Mouse (Mus musculus) liver, embryonic 15.5 days (tissue): ENCODE data around the gene Hint1. TPM values are rescaled to one million over a fixed set of nuclear protein-coding genes. Genes with fewer than 3 reads are reported as not detected.

Experiments used
- ATAC-seq: fragments of 200-750 bp; cut with Nextera tagmentation; 2 replicates; pipeline ENCODE4 v1.8.0; 2017; ENCODE audit warnings: moderate number of reproducible peaks, mild to moderate bottlenecking, moderate library complexity; ENCODE audit not compliant: insufficient read depth
- H3K27ac ChIP-seq: fragments of 300-500 bp; sonication (generic); replicated peaks from 2 replicates; pipeline ENCODE4 v1.5.1; 2015; ENCODE audit warnings: mild to moderate bottlenecking, inconsistent platforms
- H3K27me3 ChIP-seq: fragments of 300-500 bp; sonication (generic); 2 replicates; pipeline ENCODE4 v1.6.1; 2015; ENCODE audit warnings: mild to moderate bottlenecking, inconsistent platforms
- H3K36me3 ChIP-seq: fragments of 300-500 bp; sonication (generic); replicated peaks from 2 replicates; pipeline ENCODE4 v1.6.1; 2015; ENCODE audit warnings: moderate library complexity, mild to moderate bottlenecking, inconsistent platforms
- H3K4me1 ChIP-seq: fragments of 300-500 bp; sonication (generic); replicated peaks from 2 replicates; pipeline ENCODE4 v1.6.1; 2015; ENCODE audit warnings: inconsistent platforms
- H3K4me2 ChIP-seq: fragments of 300-500 bp; sonication (generic); 2 replicates; pipeline ENCODE4 v1.6.1; 2015; ENCODE audit warnings: moderate library complexity, mild to moderate bottlenecking, inconsistent platforms
- H3K4me3 ChIP-seq: fragments of 300-500 bp; sonication (generic); replicated peaks from 2 replicates; pipeline ENCODE4 v1.5.1; 2015; ENCODE audit warnings: mild to moderate bottlenecking, inconsistent platforms
- H3K9ac ChIP-seq: fragments of 300-500 bp; sonication (generic); 2 replicates; pipeline ENCODE4 v1.6.1; 2015; ENCODE audit warnings: moderate library complexity, mild to moderate bottlenecking, inconsistent platforms
- H3K9me3 ChIP-seq: fragments of 300-500 bp; sonication (generic); replicated peaks from 2 replicates; pipeline ENCODE4 v1.6.1; 2016; ENCODE audit warnings: inconsistent platforms
- WGBS: fragments of 180-500 bp; shearing (Covaris S2); methylation state at CpG from one replicate; pipeline ENCODE4 v1.1.7; 2015; ENCODE audit warnings: mixed read lengths; ENCODE audit not compliant: insufficient replicate concordance; 5-methylcytosine and 5-hydroxymethylcytosine counted together
- polyA plus RNA-seq: library from polyadenylated mRNA; unstranded; fragments of >200 nt; fragmentation: Nextera tagmentation; extraction: Ambion mirVana; gene quantifications from 2 replicates; pipeline ENCODE4 v1.2.1, GENCODE M21; 2015

Hint1 gene
- polyA plus RNA-seq, 1 experiment from 2014 or later: 377 TPM

DNA sequence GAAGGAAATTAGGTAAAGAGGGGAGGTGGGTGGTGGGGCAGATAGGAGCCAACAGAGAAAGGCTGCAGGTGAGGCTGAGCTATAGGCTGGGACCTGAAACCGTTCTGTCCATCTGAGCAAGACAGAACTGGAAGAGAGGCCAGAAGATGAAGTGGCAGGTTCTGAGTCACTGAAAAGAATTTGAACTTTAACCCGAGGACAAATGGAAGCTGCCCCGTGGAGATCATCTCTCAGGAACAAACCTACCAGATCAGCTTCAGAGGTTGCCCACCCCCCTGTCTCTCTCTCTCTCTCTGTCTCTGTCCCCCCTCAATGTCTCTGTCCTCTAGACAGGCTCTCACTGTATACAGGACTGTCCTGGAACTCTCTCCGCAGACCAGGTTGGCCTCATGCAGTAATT, 33.5 kb downstream of the Hint1 start:
- WGBS: 60% methylated on average over 4 of the region's 4 CpGs
- H3K36me3 ChIP-seq: no peaks in the 10 kb centered on the region
- ATAC-seq: no peak
- peaks cover 16% of the 10 kb centered on the region for H3K4me1 ChIP-seq
- no peak overlapping the region for H3K9ac ChIP-seq
- no peak overlapping the region for H3K4me2 ChIP-seq
- no peak overlapping the region for H3K27ac ChIP-seq
- no peaks in the 10 kb centered on the region for H3K9me3 ChIP-seq
- H3K27me3 ChIP-seq: peaks cover 16% of the 10 kb centered on the region
- H3K4me3 ChIP-seq: no peak overlapping the region

DNA sequence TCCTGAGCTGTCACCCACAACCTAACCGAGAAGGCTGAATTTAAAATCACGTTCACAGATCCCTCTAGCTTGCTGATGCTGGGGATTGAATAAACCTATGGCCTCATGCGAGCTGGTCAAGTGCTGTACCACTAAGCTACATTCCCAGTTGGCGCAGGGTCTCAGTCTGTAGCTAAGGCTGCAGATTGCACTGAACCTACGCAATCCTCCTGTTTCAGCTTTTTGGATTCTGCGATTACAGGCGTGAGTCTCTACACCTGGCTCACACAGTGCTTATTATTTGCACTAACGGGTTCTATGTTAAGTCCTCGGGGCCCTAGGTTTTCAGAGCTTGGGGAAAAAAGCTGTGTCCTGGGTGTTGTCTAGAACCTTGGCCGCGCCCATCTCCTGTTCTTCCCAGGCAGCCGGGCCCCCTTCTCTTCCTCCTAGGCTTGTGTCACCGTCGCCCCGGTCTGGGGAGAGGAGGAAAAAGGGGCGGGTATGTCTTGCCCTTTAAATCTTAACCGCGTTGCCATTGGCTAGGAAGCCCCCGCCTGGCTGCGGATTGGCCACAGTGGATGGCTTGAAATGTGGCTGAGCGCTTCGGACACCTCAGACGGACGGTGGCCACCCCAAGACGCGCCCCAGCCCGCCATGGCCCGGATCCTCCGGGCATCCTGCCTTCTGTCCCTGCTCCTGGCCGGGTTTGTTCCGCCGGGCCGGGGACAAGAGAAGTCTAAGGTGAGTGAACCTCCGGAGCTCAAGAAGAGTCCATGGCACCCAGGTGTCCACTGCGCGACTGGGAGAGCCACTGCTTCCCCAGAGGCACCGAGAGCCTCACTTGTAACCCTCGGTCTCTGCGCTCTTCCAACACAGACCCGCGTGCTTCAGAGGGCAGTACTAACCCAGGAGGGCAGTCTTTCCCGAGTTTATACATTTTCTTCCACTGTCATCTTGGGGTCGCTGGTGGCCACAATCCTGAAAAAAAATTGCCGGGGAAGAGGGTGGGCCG, 36.4 kb downstream of the Hint1 start, which contains the start of gene Gpx3:
Gene Gpx3, plus strand, starts transcription at position 121 of the 991 bp plus-strand sequence.
- WGBS: 15% methylated on average over 45 of the region's 45 CpGs
- H3K9me3 ChIP-seq: no peaks in the 10 kb centered on the region
- peak; percentile 63 for ATAC-seq
- H3K4me2 ChIP-seq: peak within 1 kb of the TSS; percentile 63
- no peaks in the 10 kb centered on the region for H3K36me3 ChIP-seq
- peaks cover 16% of the 10 kb centered on the region for H3K27me3 ChIP-seq
- H3K4me1 ChIP-seq: peaks cover 33% of the 10 kb centered on the region
- H3K9ac ChIP-seq: peak within 1 kb of the TSS; percentile 19; the same call in 1 of the 2 replicates
- H3K4me3 ChIP-seq: peak within 1 kb of the TSS; percentile 49
- no peak within 1 kb of the TSS for H3K27ac ChIP-seq

DNA sequence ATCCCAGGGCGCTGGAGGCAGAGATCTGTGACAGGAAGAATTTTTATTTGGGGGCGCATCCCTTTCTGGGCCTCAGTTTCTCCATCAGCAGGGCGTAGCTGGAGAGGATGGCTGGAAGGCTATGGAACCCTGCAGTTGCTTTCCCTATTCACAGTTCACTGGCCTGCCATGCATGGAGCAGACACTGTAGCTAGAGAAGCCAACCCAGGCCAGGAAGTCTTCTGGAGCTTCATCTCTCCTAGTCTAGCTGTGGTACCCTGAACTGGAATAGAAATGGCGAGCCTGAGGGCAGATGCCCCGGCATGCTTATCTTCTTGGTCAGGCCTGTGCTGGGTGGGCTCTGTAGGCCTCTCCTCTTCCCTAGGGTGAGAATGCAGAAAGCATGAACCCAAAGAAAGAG, 37.2 kb downstream of the Hint1 start:
- peak overlapping the region; percentile 49 for H3K4me3 ChIP-seq
- 48% methylated on average over 5 of the region's 5 CpGs for WGBS
- H3K9me3 ChIP-seq: no peaks in the 10 kb centered on the region
- no peaks in the 10 kb centered on the region for H3K36me3 ChIP-seq
- H3K27ac ChIP-seq: no peak overlapping the region
- H3K27me3 ChIP-seq: peaks cover 16% of the 10 kb centered on the region
- peak overlapping the region; percentile 63 for H3K4me2 ChIP-seq
- H3K9ac ChIP-seq: no peak overlapping the region
- ATAC-seq: no peak
- peaks cover 33% of the 10 kb centered on the region for H3K4me1 ChIP-seq

DNA sequence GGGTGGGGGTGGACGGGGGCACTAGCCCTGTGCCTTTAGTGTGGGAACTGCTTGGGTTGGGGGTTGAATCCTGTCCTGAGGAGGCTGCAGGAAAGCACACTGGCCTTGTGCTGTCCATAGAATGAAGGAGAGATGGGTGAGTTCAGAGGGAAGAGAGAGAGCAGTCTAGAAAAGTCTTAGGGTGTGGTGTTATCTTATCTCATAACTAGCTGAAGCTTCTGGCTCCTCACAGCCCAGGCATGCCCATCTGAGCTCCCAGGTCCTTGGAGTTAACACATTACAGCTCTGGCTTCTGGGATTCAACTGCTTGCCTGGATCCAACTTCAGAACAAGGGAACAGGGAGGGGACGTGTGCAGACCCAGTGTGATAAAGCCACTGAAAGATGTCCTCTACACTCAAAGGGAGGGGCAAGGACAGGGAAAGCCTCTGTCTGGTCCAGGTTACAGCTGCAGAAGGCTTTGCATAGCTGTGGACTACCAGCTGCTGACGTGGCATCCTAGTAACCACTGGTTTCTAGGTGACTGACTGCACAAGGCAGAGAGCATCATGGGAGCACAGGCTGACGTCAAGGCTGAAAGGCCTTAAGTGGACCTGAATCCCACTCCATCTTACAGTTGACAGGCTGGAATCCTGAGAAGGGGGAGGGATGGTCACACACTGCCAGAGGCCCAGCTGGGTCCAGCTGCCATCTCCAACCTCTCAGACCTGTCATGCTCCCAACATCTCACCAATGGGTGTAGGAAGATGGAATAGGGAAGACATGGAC, 37.9 kb downstream of the Hint1 start:
- ATAC-seq: no peak
- WGBS: 40% methylated on average over 4 of the region's 4 CpGs
- H3K4me3 ChIP-seq: no peak overlapping the region
- H3K9me3 ChIP-seq: no peaks in the 10 kb centered on the region
- no peak overlapping the region for H3K4me2 ChIP-seq
- peaks cover 33% of the 10 kb centered on the region for H3K4me1 ChIP-seq
- no peak overlapping the region for H3K9ac ChIP-seq
- no peak overlapping the region for H3K27ac ChIP-seq
- H3K27me3 ChIP-seq: peaks cover 16% of the 10 kb centered on the region
- H3K36me3 ChIP-seq: 0 out of 2 replicates have a peak, but pooled peaks cover 4% of the 10 kb centered on the region

DNA sequence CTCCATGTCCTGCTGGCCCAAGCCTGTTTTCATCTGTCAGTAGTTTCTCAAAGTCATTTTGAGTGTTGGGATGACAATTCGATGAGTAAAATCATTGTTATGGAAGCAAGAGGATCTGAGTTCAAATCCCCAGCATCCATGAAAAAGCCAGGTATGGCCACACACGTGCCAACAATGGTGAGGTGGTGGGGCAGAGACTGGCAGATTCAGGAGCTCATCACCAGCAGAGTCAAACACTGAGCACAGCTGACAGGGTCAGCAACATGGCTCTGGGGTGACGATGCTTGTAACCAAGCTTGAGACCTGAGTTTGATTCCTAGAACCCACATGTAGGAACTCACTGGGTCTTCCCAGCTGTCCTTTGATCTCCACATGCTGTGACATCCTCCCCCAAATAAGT, 38.9 kb downstream of the Hint1 start:
- Histone ChIP-seq H3K9me3 (no peaks in the 10 kb centered on the region), H3K27me3 (peaks cover 16% of the 10 kb centered on the region), H3K9ac (no peak overlapping the region), H3K4me3 (no peak overlapping the region), H3K27ac (no peak overlapping the region), H3K4me1 (peaks cover 33% of the 10 kb centered on the region), H3K4me2 (no peak overlapping the region), H3K36me3 (0 out of 2 replicates have a peak, but pooled peaks cover 7% of the 10 kb centered on the region)
- ATAC-seq: no peak
- 68% methylated on average over 3 of the region's 3 CpGs for WGBS

DNA sequence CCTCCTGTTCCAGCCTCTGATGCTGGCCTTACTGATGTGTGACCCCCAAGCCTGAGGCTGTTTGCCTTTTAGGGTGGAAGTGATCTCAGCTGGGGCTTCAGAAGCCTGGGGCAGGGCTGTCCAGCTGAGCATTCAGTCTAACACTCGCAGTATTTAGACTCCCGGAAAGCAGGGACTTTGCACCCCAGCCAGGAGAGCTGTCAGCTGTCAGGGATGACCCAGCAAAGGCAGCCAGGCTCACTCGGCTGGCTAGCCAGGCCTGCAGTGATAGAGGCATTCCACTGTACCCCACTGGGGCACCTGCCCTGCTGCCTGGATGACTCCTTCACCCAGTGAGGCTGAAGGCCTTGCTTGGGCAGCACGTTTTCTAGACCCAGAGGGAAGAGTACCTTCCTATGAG, 39.7 kb downstream of the Hint1 start:
- peak; percentile 61; the same call in 1 of the 2 replicates for ATAC-seq
- Histone ChIP-seq H3K9me3 (no peaks in the 10 kb centered on the region), H3K27me3 (peaks cover 16% of the 10 kb centered on the region), H3K9ac (no peak overlapping the region), H3K4me3 (no peak overlapping the region), H3K4me2 (no peak overlapping the region), H3K36me3 (peaks cover 12% of the 10 kb centered on the region; the same call in 1 of the 2 replicates), H3K27ac (0 out of 2 replicates have a peak overlapping the region, but pooled peaks have one; percentile 9), H3K4me1 (peaks cover 33% of the 10 kb centered on the region)
- WGBS: 51% methylated on average over 4 of the region's 4 CpGs

DNA sequence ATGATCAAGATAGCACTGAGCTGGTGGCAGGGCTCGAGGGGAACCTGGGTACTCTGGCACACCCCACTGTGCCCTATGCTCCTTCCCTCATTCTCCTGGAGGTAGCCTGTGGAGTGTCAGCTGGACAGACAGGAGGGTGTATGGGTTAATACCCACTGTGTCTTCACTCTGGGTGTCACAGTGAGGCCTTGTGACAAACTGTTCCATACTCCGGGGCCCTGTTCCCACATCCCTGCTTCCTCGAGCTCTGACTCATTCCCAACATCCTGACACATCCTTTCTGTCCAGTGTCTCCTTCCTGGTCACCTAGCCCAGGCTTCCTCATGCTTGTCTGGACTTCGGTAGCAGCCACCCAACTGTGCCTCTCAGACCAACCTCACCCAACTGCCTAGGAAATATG, 40.3 kb downstream of the Hint1 start:
- Histone ChIP-seq H3K9me3 (no peaks in the 10 kb centered on the region), H3K4me3 (no peak overlapping the region), H3K4me1 (peaks cover 33% of the 10 kb centered on the region), H3K36me3 (peaks cover 12% of the 10 kb centered on the region; the same call in 1 of the 2 replicates), H3K4me2 (no peak overlapping the region), H3K27ac (no peak overlapping the region), H3K9ac (no peak overlapping the region), H3K27me3 (peaks cover 16% of the 10 kb centered on the region)
- 49% methylated on average over 4 of the region's 4 CpGs for WGBS
- ATAC-seq: no peak

DNA sequence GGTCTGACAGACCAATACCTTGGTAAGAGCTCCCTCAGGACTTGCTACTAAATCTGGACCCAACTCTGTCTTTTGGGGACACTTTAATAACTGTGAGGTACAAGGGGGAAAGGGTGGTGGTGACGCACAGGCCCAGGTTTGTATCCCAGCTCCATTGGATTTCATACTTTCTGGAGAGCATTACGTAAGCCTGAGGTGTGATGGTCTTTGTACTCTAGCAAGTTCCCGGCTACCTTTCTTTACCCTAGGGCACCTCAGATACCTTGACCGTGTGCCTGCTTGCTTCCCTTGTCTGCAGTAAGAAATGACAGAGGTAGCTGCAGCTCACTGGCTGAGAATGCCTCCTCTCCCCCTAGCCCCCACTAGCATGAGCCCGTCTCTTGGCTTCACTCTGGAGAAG, 41.1 kb downstream of the Hint1 start:
- WGBS: 62% methylated on average over 5 of the region's 5 CpGs

DNA sequence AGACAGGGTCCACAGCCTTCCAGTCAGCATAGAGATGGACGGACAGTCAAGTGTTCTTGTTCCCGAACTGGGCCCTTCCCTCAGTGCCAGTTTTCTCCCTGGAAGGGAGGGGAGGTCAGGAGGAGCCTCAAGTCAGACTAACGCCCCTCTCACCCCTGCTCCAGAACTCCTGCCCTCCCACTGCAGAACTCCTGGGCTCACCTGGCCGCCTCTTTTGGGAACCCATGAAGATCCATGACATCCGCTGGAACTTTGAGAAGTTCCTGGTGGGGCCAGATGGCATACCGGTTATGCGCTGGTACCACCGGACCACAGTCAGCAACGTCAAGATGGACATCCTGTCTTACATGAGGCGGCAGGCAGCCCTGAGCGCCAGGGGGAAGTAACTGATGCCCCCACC, 43.1 kb downstream of the Hint1 start:
- WGBS: 68% methylated on average over 11 of the region's 11 CpGs
- Histone ChIP-seq H3K4me2 (no peak overlapping the region), H3K9ac (no peak overlapping the region), H3K27ac (no peak overlapping the region), H3K36me3 (peaks cover 12% of the 10 kb centered on the region; the same call in 1 of the 2 replicates), H3K27me3 (no peaks in the 10 kb centered on the region), H3K4me1 (peaks cover 20% of the 10 kb centered on the region), H3K4me3 (no peak overlapping the region), H3K9me3 (no peaks in the 10 kb centered on the region)
- ATAC-seq: no peak

More for the DNA sequence above, 41.1 kb downstream of the Hint1 start:
- ATAC-seq: no peak
- no peaks in the 10 kb centered on the region for H3K9me3 ChIP-seq
- no peak overlapping the region for H3K27ac ChIP-seq
- no peak overlapping the region for H3K4me2 ChIP-seq
- H3K9ac ChIP-seq: no peak overlapping the region
- H3K4me1 ChIP-seq: peaks cover 33% of the 10 kb centered on the region
- peaks cover 14% of the 10 kb centered on the region for H3K27me3 ChIP-seq
- H3K36me3 ChIP-seq: peaks cover 12% of the 10 kb centered on the region; the same call in 1 of the 2 replicates
- H3K4me3 ChIP-seq: no peak overlapping the region

DNA sequence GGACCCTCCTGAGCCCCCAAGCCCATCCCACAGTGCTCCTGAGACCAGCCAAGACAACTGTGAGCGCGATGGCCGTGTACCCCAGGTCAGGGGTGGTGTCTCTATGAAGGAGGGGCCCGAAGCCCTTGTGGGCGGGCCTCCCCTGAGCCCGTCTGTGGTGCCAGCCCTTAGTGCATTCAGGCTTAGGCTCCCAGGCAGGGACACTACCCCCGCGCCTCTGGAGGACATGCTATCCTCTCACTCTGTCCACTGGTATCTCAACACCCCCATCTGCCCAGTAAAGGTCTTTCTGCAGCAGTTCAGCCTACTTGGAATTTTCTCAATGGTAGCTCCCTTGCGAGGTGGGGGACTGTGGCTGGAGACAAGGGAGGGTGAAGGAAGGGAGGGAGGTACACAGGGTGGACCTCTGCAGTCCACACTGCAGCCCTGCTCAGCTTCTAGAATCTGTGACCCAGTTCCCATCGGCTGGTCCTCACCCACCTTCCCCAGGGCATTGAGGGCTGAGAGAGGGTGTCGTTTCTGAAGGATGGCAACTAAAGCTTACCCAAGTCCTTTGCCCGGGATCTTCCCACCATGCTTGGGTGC, 44.0 kb downstream of the Hint1 start:
- Histone ChIP-seq H3K27ac (no peak overlapping the region), H3K4me3 (no peak overlapping the region)
- 79% methylated on average over 12 of the region's 12 CpGs for WGBS

More for the DNA sequence above, 44.0 kb downstream of the Hint1 start:
- H3K27me3 ChIP-seq: no peaks in the 10 kb centered on the region
- no peaks in the 10 kb centered on the region for H3K9me3 ChIP-seq
- H3K4me2 ChIP-seq: no peak overlapping the region
- no peak overlapping the region for H3K9ac ChIP-seq
- peaks cover 14% of the 10 kb centered on the region for H3K4me1 ChIP-seq
- peaks cover 19% of the 10 kb centered on the region for H3K36me3 ChIP-seq
- no peak for ATAC-seq
